Mouse (Mus musculus) testis, postnatal 14 days (tissue): ENCODE results near the gene Mfsd4b4.
A peak's percentile ranks its signal among the peaks of the same experiment; 100 is the strongest.
"Not testable (repeated sequence)": the region's sequence is repeated elsewhere in the genome, so short reads cannot be mapped to it uniquely, and the experiment has no call there.

ENCODE experiments used
- DNase-seq: peaks from one replicate; pipeline ENCODE4 v3.0.0; 2021; ENCODE audit warnings: low spot score

The Mfsd4b4 gene

GRCm38 (mm10) chr10:39898874-39899371 lies at the start of gene Mfsd4b4:
Gene Mfsd4b4 (minus strand): TSS chr10:39899238.
- DNase-seq: peak; percentile 90

DNA sequence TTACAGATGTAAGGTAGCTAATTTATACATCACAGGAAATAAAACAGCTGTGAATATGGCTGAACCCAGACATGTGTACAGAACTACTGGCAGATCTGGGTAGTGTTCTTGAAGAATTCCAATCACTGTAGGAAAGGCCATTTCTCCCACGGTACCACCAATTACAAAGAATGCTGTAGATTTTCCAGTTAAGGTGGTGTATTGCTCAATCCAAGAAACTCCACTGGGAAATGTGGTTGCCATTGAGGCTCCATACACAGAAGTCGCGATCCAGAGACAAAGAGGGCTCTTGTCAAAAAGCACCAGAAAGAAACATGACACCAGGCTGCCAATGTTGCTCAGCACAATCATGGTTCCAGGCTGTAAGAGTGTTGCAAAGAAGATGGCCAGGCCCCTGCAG lies 48.2 kb upstream of the Mfsd4b4 start:
- not testable (repeated sequence) for DNase-seq

GRCm38 (mm10) chr10:39936553-39936952 lies 37.5 kb upstream of the Mfsd4b4 start:
- no peak for DNase-seq

GRCm38 (mm10) chr10:39926616-39927139 lies 27.6 kb upstream of the Mfsd4b4 start, which contains the start of gene Mfsd4b2:
Gene Mfsd4b2 (minus strand): TSS chr10:39926923.
- DNase-seq: peak; percentile 19

DNA sequence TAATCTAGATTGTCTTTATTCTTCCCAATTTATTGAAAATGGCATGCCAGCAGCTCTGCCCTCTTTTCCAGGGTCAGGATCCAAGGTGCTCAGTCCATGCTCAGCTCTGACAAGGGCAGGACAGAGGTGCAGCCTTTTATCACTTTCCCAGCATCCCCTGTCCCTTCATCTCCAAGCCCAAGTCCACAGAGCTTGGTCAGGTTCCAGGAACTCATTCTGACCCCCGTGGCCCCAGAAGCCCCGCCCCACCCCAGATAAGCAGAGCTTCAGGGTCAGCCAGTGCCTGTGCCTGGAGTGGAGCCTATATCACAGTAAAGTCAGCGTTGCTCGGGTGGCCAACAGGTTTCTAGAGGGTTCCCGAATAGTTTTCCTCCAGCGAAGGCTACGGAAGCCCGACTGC lies 25.5 kb upstream of the Mfsd4b4 start:
- not testable (repeated sequence) for DNase-seq

DNA sequence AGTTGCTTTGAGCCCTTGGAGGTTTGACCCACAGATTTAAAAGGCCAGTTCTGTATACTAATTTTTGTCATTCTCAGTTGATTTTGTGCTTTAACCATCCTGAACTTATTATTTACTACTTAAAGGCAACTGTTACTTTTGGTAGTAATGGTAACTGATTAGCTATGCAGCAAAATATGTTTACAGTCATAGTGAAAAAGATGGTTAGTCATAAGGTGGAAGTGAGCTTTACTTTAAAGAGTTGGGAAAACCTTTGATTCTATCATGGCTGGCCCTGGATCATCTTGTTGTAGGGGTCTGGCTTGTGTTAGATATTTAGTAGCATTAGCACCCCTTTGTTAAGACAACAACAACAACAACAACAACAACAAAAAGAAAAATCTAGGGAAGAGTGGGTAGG lies 13.6 kb upstream of the Mfsd4b4 start:
- no peak for DNase-seq

DNA sequence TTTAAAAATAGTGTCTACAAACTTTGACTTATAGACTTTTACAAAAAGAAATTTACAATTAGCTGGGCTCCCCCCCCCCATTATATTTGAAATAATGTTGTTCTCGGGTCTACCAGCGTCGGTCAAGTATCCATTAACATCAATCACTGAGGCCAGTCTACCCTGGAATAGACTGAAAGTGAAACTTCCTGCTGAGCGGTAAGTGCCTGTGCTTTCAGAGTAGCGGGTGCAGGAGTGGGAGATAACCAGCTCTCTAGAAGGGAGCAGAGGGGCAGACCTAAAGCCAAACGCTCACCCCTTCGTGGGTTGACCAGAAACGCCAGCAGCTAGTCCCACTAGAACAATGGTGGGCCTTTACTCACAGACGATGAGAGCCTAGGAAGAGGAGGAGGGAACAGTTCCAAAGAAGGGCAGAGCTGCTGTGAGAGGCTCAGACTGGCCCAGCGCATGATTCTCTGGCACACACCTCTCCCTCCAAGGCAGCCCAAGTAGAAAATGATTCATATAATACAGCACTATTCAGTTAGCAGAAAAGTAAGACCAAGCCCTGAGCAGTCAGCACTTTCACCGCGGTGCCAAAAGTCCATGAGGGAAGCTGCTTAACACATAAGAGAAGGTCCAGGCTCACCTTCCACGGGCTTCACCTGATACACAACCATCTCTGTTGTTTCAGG lies 9.9 kb upstream of the Mfsd4b4 start:
- DNase-seq: no peak

DNA sequence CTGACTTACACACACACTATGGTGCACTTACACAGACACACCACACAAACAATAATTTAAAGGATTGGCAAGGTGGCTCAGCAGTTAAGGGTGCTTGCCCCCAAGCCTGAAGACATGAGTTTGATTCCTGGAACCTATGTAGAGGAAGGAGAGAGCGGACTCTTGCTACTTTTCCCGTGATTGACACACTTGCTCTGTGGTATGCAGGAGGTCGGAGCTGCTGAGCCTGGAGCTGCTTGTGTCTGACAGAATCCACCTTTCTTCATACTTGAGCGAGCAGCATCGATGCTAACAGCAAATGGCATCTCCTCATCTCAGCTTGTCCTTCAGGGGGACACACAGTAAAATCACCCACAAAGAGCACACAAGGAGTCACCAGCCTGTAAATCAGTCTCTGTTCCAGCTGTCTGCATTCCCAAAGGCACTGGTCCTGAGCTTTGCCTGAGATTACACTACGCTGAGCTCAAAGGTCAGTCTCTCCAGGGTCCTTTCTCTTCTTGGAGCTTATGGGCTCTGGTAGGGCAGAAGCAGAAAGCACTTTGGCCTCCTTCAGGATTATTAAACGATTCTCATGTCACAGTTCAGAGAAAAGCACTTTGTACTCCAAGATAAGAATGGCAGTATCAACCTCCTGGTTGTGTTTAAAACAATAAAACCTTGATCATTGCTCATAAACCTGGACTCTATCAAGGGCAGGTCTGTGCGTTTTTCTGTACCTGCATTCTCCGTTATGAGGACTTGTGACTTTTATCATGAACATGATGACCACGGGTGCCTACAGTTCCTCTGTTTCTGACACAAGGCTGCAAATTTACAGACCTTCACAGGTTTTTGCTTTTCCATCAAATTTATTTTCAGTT lies 8.0 kb upstream of the Mfsd4b4 start:
- no peak for DNase-seq

DNA sequence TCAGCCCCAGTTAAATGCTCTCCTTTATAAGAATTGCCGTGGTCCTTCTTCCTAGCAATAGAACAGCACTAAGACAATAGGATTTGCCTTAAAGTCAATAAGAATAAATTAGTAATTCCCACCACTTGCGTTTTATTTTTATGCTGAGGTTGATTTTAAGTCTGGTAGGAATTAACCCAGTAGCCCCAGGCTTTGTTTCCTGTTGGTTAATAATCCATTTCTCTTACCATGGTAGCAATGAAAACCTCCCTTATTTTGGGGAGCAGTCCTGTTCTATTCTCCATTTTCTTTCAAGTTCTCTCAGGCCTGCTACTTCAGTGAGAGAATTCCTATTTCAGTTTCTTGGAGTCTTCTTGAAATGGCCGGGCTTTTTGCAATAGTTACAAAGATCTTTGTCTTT lies 5.2 kb upstream of the Mfsd4b4 start:
- DNase-seq: no peak

DNA sequence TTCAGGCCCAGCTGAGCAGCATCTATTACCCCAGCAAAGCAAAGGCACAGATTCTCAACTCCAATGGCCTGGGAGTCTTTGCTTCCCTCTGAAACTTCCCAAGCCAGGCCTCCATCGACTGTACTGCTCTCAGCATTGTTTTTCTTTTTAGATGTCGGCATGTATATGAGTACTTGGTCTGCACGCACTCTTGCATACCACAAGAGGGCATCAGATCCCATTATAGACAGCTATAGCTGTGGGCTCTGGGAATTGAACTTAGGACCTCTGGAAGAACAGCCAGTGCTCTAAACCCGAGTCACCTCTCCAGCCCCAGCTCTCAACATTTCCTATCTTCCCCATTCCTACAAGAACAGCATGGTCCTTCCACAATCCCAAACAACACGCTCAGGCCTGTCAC lies 2.5 kb downstream of the Mfsd4b4 start:
- no peak for DNase-seq

GRCm38 (mm10) chr10:39893702-39894697 lies 5.0 kb downstream of the Mfsd4b4 start:
- no peak for DNase-seq

- no peak for DNase-seq
Observed at GRCm38 (mm10) chr10:39888621-39889020, 10.4 kb downstream of the Mfsd4b4 start.

- DNase-seq: no peak
Observed at GRCm38 (mm10) chr10:39865509-39865908, 33.5 kb downstream of the Mfsd4b4 start.

DNA sequence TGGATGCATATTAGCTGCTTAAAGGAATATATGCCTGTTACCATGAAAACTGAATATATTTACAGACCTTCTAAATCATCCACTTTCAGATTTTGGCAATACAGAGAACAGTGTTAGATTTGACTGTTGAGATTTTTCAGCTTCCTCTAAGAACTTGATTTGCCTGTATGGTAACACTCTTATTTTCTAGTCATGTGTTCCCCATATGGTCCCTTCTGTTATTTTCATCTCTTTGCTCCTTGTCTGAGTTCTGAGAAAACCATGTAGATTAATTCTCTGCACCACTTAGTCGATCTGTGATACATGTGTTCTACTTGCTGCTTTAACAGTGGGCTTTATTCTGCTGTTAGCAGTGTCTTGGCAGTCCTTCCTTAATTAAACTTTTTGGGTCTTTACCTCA lies 56.4 kb downstream of the Mfsd4b4 start:
- no peak for DNase-seq
